Mouse (Mus musculus) hindbrain, embryonic 12.5 days (tissue): ENCODE results near the gene Slc2a13. TPM values are rescaled to one million over a fixed set of nuclear protein-coding genes. Genes with fewer than 3 reads are reported as not detected.

Experiments used
- ATAC-seq: fragments of 200-750 bp; cut with Nextera tagmentation; 2 replicates; pipeline ENCODE4 v1.8.0; 2017; ENCODE audit warnings: moderate TSS enrichment; ENCODE audit not compliant: low FRiP score
- H3K27ac ChIP-seq: fragments of 300-500 bp; sonication (generic); 2 replicates; pipeline ENCODE4 v1.5.1; 2016; ENCODE audit warnings: mild to moderate bottlenecking
- H3K27me3 ChIP-seq: fragments of 300-500 bp; sonication (generic); 2 replicates; pipeline ENCODE4 v1.6.1; 2016; ENCODE audit warnings: mild to moderate bottlenecking
- H3K36me3 ChIP-seq: fragments of 300-500 bp; sonication (generic); 2 replicates; pipeline ENCODE4 v1.6.1; 2016; ENCODE audit warnings: mild to moderate bottlenecking
- H3K4me1 ChIP-seq: fragments of 300-500 bp; sonication (generic); 2 replicates; pipeline ENCODE4 v1.6.1; 2016
- H3K4me2 ChIP-seq: fragments of 300-500 bp; sonication (generic); replicated peaks from 2 replicates; pipeline ENCODE4 v1.6.1; 2016; ENCODE audit warnings: mild to moderate bottlenecking
- H3K4me3 ChIP-seq: fragments of 300-500 bp; sonication (generic); 2 replicates; pipeline ENCODE4 v1.5.1; 2016; ENCODE audit warnings: mild to moderate bottlenecking
- H3K9ac ChIP-seq: fragments of 300-500 bp; sonication (generic); 2 replicates; pipeline ENCODE4 v1.6.1; 2016; ENCODE audit warnings: mild to moderate bottlenecking, moderate library complexity
- H3K9me3 ChIP-seq: fragments of 300-500 bp; sonication (generic); replicated peaks from 2 replicates; pipeline ENCODE4 v1.6.1; 2016; ENCODE audit warnings: mild to moderate bottlenecking
- WGBS: fragments of 180-500 bp; shearing (Covaris S2); methylation state at CpG from one replicate; pipeline ENCODE4 v1.1.7; 2016; 5-methylcytosine and 5-hydroxymethylcytosine counted together
- polyA plus RNA-seq: library from polyadenylated mRNA; unstranded; fragments of >200 nt; fragmentation: Nextera tagmentation; extraction: Ambion mirVana; gene quantifications from 2 replicates; pipeline ENCODE4 v1.2.1, GENCODE M21; 2016

Gene Slc2a13
- polyA plus RNA-seq, 1 experiment from 2014 or later, result 3.3 TPM

GRCm38 (mm10) chr15:91565025-91565605 is 7.9 kb downstream of the Slc2a13 start:
- Histone ChIP-seq H3K36me3 (no peaks in the 10 kb centered on the region), H3K27ac (no peak overlapping the region), H3K4me3 (no peak overlapping the region), H3K9me3 (no peaks in the 10 kb centered on the region), H3K27me3 (no peaks in the 10 kb centered on the region), H3K9ac (no peak overlapping the region), H3K4me2 (no peak overlapping the region), H3K4me1 (0 out of 2 replicates have a peak, but pooled peaks cover 3% of the 10 kb centered on the region)
- no peak for ATAC-seq
- 95% methylated on average over 11 of the region's 11 CpGs for WGBS

- Histone ChIP-seq H3K9me3 (no peaks in the 10 kb centered on the region), H3K4me1 (0 out of 2 replicates have a peak, but pooled peaks cover 2% of the 10 kb centered on the region), H3K4me2 (no peak overlapping the region), H3K36me3 (no peaks in the 10 kb centered on the region), H3K4me3 (no peak overlapping the region), H3K27me3 (no peaks in the 10 kb centered on the region), H3K27ac (no peak overlapping the region), H3K9ac (no peak overlapping the region)
- ATAC-seq, result no peak
- WGBS, result 88% methylated on average over 6 of the region's 6 CpGs
These were observed 11.3 kb downstream of the Slc2a13 start for GRCm38 (mm10) chr15:91561728-91562127.

- no peak for ATAC-seq
- Histone ChIP-seq H3K9ac (no peak overlapping the region), H3K36me3 (no peaks in the 10 kb centered on the region), H3K27ac (no peak overlapping the region), H3K9me3 (no peaks in the 10 kb centered on the region), H3K4me3 (no peak overlapping the region), H3K27me3 (no peaks in the 10 kb centered on the region), H3K4me1 (no peaks in the 10 kb centered on the region), H3K4me2 (no peak overlapping the region)
- WGBS, result 83% methylated on average over 6 of the region's 6 CpGs
These were observed 17.7 kb downstream of the Slc2a13 start for GRCm38 (mm10) chr15:91555336-91555736.

- Histone ChIP-seq H3K4me3 (no peak overlapping the region), H3K4me2 (no peak overlapping the region), H3K9me3 (no peaks in the 10 kb centered on the region), H3K27me3 (no peaks in the 10 kb centered on the region), H3K36me3 (no peaks in the 10 kb centered on the region), H3K27ac (no peak overlapping the region), H3K4me1 (no peaks in the 10 kb centered on the region; the same call in 1 of the 2 replicates), H3K9ac (no peak overlapping the region)
- whole genome bisulfite sequencing, result 76% methylated on average over 12 of the region's 12 CpGs
- no peak for ATAC-seq
These were observed 24.3 kb downstream of the Slc2a13 start for GRCm38 (mm10) chr15:91548586-91549268.

DNA sequence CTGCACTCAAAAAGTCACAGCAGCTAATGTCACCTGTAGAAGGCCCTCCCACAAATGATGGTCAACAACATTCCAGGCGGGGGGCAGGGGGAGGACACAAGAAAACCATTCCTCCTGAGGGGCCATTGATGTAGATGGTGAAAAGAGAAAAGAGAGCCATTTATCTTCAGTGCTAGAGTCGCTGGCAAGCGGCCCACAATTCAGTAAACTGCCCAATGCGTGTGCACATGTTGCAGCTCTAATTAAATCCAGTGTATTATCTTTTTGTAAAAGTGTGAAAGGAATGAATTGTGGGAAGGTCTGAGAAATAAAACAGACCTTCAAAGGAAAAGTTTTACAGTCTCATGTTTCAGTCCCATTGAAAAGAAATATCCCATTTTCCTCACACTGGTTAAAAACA is 28.5 kb downstream of the Slc2a13 start:
- Histone ChIP-seq H3K27ac (no peak overlapping the region), H3K4me1 (no peaks in the 10 kb centered on the region; the same call in 1 of the 2 replicates), H3K4me3 (no peak overlapping the region), H3K27me3 (no peaks in the 10 kb centered on the region), H3K9me3 (no peaks in the 10 kb centered on the region), H3K9ac (no peak overlapping the region), H3K4me2 (no peak overlapping the region), H3K36me3 (no peaks in the 10 kb centered on the region)
- ATAC-seq, result no peak
- WGBS, result 67% methylated on average over 4 of the region's 4 CpGs

DNA sequence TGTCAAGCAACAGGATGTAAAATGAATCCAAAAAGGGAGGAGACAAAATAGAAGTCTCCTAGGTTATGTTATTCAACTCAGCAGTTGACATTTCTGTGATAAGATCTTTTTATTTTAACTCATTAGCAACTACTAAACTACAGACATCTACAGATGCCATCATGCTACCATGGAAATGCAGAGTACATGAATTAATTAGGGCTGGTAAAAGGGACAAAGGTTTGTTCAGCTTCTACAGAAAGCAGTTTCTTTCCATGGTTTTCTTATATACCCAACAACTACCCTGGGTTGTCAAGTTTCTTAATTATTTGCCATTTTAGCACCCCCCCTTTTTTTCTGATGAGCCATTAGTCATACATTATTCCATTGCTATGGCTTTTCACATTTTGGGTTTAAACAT is 34.6 kb downstream of the Slc2a13 start:
- H3K27me3 ChIP-seq, result no peaks in the 10 kb centered on the region
- H3K27ac ChIP-seq, result no peak overlapping the region
- no peak overlapping the region for H3K4me2 ChIP-seq
- no peaks in the 10 kb centered on the region for H3K9me3 ChIP-seq
- no peak overlapping the region for H3K9ac ChIP-seq
- no peaks in the 10 kb centered on the region for H3K4me1 ChIP-seq
- no peak overlapping the region for H3K4me3 ChIP-seq
- no peaks in the 10 kb centered on the region for H3K36me3 ChIP-seq
- no peak for ATAC-seq

DNA sequence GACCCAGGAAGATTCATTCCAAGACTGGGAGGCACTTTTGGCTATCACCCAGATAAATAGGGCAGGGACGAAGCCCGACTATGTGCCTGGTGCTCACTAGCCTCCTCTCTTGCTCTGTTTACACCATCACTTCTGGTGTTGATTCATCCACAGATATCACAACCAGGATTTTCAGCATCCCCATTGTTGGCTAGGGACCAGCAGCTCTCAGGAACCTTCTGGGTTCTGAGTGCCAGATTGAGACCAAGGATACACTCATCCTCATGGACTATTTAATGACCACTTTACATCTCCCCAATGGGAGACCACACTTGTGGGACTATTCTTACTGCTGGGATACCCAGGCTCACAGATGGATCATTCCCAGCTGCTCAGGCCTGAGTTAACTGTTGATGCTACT is 46.2 kb downstream of the Slc2a13 start:
- Histone ChIP-seq H3K4me2 (no peak overlapping the region), H3K27ac (no peak overlapping the region), H3K27me3 (no peaks in the 10 kb centered on the region), H3K9ac (no peak overlapping the region), H3K9me3 (no peaks in the 10 kb centered on the region), H3K4me1 (no peaks in the 10 kb centered on the region), H3K4me3 (no peak overlapping the region), H3K36me3 (no peaks in the 10 kb centered on the region)
- WGBS, result 92% methylated on average over 2 of the region's 2 CpGs
- no peak for ATAC-seq

GRCm38 (mm10) chr15:91526166-91526565 is 46.9 kb downstream of the Slc2a13 start:
- H3K9me3 ChIP-seq, result no peaks in the 10 kb centered on the region
- no peak for ATAC-seq
- H3K4me3 ChIP-seq, result no peak overlapping the region
- H3K4me2 ChIP-seq, result no peak overlapping the region
- no peak overlapping the region for H3K27ac ChIP-seq
- 91% methylated on average over 3 of the region's 3 CpGs for WGBS
- no peaks in the 10 kb centered on the region for H3K27me3 ChIP-seq
- no peaks in the 10 kb centered on the region for H3K36me3 ChIP-seq
- no peak overlapping the region for H3K9ac ChIP-seq
- no peaks in the 10 kb centered on the region for H3K4me1 ChIP-seq

GRCm38 (mm10) chr15:91524451-91524850 is 48.6 kb downstream of the Slc2a13 start:
- Histone ChIP-seq H3K4me3 (no peak overlapping the region), H3K27ac (no peak overlapping the region), H3K9ac (no peak overlapping the region), H3K36me3 (no peaks in the 10 kb centered on the region), H3K9me3 (no peaks in the 10 kb centered on the region), H3K27me3 (no peaks in the 10 kb centered on the region), H3K4me2 (no peak overlapping the region), H3K4me1 (no peaks in the 10 kb centered on the region)
- WGBS, result 84% methylated on average over 10 of the region's 10 CpGs
- no peak for ATAC-seq

GRCm38 (mm10) chr15:91503291-91503690 is 69.8 kb downstream of the Slc2a13 start:
- 60% methylated on average over 6 of the region's 6 CpGs for WGBS
- H3K9ac ChIP-seq, result no peak overlapping the region
- ATAC-seq, result peak; percentile 46; the same call in 1 of the 2 replicates
- H3K27ac ChIP-seq, result no peak overlapping the region
- no peaks in the 10 kb centered on the region for H3K9me3 ChIP-seq
- H3K36me3 ChIP-seq, result no peaks in the 10 kb centered on the region
- H3K27me3 ChIP-seq, result no peaks in the 10 kb centered on the region
- peaks cover 14% of the 10 kb centered on the region for H3K4me1 ChIP-seq
- no peak overlapping the region for H3K4me2 ChIP-seq
- H3K4me3 ChIP-seq, result no peak overlapping the region

GRCm38 (mm10) chr15:91502661-91503060 is 70.4 kb downstream of the Slc2a13 start:
- 47% methylated on average over 1 of the region's 1 CpGs for WGBS
- no peaks in the 10 kb centered on the region for H3K27me3 ChIP-seq

GRCm38 (mm10) chr15:91502235-91502634 is 70.8 kb downstream of the Slc2a13 start:
- Histone ChIP-seq H3K27me3 (no peaks in the 10 kb centered on the region), H3K4me1 (peaks cover 14% of the 10 kb centered on the region), H3K9me3 (no peaks in the 10 kb centered on the region), H3K36me3 (no peaks in the 10 kb centered on the region), H3K27ac (no peak overlapping the region), H3K4me3 (no peak overlapping the region), H3K9ac (no peak overlapping the region), H3K4me2 (no peak overlapping the region)
- no peak for ATAC-seq
- WGBS, result 93% methylated on average over 9 of the region's 9 CpGs

More at GRCm38 (mm10) chr15:91502661-91503060, 70.4 kb downstream of the Slc2a13 start:
- Histone ChIP-seq H3K4me2 (no peak overlapping the region), H3K27ac (no peak overlapping the region), H3K9me3 (no peaks in the 10 kb centered on the region), H3K36me3 (no peaks in the 10 kb centered on the region), H3K9ac (no peak overlapping the region), H3K4me3 (no peak overlapping the region), H3K4me1 (peaks cover 14% of the 10 kb centered on the region)
- peak; percentile 61; the same call in 1 of the 2 replicates for ATAC-seq

GRCm38 (mm10) chr15:91495014-91495413 is 78.0 kb downstream of the Slc2a13 start:
- H3K27me3 ChIP-seq, result no peaks in the 10 kb centered on the region
- H3K4me1 ChIP-seq, result 0 out of 2 replicates have a peak, but pooled peaks cover 2% of the 10 kb centered on the region
- H3K27ac ChIP-seq, result no peak overlapping the region
- no peak overlapping the region for H3K4me3 ChIP-seq
- H3K9me3 ChIP-seq, result no peaks in the 10 kb centered on the region
- no peak overlapping the region for H3K9ac ChIP-seq
- no peaks in the 10 kb centered on the region for H3K36me3 ChIP-seq
- ATAC-seq, result no peak
- WGBS, result 92% methylated on average over 4 of the region's 4 CpGs
- no peak overlapping the region for H3K4me2 ChIP-seq
